Mouse (Mus musculus) kidney, postnatal 10 days (tissue): ENCODE results near the gene Smarca4.
"Not testable (repeated sequence)": the region's sequence is repeated elsewhere in the genome, so short reads cannot be mapped to it uniquely, and the experiment has no call there.

ENCODE experiments used
- DNase-seq: peaks from one replicate; pipeline ENCODE4 v3.0.0; 2021; ENCODE audit warnings: mixed read lengths

Gene Smarca4

GRCm38 (mm10) chr9:21668946-21669345 is 53.0 kb downstream of the Smarca4 start:
- DNase-seq, result no peak

DNA sequence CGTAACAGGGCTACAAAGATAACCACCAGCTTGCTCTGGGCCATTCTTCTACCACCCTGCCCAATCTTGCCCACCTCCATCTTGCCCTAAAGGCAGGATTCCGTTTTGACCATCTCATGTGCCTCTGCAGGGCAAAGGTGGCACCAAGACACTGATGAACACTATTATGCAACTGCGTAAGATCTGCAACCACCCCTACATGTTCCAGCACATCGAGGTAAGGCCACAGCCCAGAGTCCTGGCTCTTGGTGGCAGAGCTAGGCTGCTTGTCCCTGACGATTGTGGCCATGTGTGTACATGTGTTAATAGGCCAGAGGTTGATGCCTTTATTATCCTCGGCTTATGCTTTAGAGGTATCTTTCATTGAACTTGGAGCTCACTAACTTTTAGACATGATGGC is 54.4 kb downstream of the Smarca4 start:
- no peak for DNase-seq

DNA sequence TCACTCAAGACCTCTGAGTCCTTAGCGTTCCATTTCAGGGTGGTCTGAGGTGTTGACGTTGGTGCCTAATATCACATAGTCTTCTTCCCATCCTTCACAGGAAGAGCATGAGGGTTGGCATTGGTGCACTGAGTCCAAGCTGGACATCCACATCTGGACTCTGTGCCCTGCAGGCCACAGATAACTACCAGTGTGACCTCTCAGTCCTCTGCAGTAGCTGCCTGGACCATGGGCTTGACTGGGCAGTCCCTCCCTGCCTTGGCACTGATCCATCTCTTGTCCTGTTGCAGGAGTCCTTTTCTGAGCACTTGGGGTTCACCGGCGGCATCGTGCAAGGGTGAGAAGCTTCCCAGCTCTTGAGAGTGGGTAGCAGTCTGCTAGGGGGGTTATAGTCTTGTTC is 55.8 kb downstream of the Smarca4 start:
- DNase-seq, result no peak

DNA sequence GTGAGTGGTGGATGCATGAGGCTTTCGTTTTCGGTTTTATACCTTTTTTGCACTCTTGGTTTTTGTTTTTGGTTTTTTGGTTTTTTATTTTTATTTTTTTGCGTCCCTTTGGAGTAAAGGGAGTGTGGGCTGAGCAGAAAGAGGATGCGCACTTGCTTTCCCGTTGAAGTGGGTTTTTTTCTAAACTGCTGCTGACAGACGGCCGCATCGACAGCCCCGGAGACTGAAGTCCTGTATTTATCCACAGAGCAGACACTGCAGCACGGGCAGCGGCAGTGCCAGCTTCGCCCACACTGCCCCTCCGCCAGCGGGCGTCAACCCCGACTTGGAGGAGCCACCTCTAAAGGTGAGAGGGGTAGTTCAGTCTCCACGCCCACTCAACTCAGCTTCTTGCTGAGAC is 61.7 kb downstream of the Smarca4 start:
- DNase-seq, result no peak

DNA sequence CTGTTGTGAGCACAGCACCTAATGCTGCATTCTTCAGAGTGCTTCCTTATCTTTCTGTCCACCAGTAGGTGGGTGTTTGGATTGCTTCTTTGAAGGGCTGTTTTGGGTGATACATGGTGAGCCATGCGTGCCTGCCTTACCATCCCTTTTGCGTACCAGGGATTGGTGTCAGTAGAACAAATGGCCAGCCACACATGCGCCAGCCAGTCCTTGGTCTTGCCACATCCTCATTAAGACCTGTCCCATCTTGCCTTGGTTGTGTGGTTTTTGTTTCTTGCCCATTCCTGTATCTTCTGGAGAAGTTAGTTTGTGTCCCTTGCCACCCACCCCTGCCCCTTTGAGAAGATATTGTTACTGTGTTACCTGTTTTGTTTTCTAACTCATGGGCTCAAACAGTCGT is 64.5 kb downstream of the Smarca4 start:
- no peak for DNase-seq

- no peak for DNase-seq
Measured at GRCm38 (mm10) chr9:21682827-21683226, 66.9 kb downstream of the Smarca4 start.

- no peak for DNase-seq
Measured at GRCm38 (mm10) chr9:21683897-21684296, 67.9 kb downstream of the Smarca4 start.

DNA sequence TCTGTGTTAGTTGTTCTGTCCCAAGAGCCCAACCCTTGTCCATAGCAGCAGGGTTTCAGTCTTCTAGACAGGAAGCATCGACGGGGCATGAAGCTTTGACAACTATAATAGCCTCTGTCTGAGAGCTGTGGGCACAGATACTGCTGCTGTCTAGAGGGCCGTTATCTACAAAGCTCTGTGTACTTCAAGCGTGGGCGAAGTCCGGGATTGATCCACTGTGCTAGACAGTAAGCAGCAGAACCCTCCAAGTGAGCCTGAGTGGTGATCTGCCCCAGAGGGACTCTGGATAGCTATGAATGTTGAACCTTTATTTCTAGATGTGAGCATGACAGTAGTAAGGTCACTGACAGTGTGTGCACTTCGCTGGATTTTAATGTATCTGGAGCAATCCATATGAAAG is 72.6 kb downstream of the Smarca4 start:
- no peak for DNase-seq

GRCm38 (mm10) chr9:21690031-21690430 is 74.1 kb downstream of the Smarca4 start:
- DNase-seq, result peak; percentile 36

DNA sequence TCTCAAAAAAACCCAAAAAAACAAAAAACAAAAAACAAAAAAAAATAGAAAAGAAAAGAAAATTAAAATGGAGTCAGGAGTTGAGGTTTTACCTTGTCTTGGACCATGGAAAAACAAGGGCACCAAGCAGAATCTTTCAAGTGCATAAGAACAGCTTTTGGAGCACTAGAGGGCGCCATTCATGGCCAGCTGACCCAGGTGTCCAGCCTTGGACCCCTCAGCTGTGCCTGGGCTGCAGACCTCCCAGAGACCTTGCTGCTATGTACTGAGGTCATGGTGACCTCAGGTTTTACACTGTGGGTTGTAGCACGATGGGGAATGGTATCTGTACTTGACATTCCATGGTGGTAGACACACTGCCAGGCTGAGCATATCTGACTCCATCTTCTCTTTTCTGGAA is 75.9 kb downstream of the Smarca4 start:
- DNase-seq, result peak; percentile 67

GRCm38 (mm10) chr9:21692491-21692890 is 76.5 kb downstream of the Smarca4 start:
- no peak for DNase-seq

DNA sequence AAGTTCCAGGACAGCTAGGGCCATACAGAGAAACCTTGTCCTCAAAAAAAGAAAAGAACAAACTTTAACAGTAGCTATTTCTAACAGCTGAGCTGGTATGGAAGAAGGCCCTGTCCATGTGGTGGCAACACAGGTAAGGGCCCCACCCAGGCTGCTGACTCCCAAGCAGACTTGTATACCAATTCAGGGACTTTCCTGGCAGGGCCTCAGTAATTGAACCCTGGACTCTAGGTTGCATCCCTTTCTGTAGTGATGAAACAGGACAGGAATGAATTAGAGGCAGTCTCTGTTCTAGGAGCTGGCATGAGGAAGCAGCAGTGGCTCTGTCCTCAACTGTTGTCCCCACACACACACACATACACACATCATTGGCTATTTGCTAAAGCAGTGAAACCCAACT is 78.1 kb downstream of the Smarca4 start:
- no peak for DNase-seq

DNA sequence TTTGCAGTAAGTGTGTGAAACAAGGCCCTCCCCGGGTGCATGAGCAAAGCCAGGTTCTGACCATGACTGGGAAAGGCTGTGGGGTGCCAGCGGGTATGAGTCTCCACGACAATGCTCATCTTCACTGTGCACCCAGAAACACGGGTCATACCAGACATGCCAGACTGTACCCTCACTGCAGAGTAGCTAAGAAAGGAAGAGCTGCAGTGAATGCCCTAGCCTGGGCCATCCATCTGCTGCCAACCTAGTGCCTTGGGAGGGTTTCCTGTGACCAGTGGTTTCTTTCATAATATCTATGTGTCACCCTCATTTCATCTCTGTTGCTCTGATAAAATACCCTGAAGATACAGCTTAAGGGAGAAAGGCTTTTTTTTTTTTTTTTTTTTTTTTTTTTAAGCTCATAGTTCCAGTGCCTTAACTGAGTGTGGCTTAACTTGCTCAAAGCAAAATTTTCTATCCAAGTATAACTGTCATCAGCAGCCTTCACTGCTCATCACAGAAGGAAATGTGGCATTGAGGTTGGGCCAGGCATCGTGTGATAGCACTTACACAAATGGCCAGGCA is 79.3 kb downstream of the Smarca4 start:
- DNase-seq, result no peak

- no peak for DNase-seq
Measured at GRCm38 (mm10) chr9:21697121-21697520, 81.2 kb downstream of the Smarca4 start.

GRCm38 (mm10) chr9:21699280-21699679 is 83.3 kb downstream of the Smarca4 start:
- not testable (repeated sequence) for DNase-seq

DNA sequence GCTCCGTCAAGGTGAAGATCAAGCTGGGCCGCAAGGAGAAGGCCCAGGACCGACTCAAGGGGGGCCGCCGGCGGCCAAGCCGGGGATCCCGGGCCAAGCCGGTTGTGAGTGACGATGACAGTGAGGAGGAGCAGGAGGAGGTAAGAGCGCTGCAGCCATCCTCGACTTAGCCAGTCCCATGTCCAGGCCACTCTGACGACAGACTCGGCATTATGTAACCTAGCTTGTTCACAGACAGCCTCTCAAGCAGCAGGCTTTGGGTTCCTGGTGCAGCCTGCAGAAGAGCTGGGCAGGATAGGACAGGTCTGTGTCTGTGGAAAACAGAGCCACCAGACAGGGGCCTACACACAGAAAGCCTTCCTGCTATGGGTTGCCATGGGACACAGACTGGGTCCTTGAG is 85.1 kb downstream of the Smarca4 start:
- DNase-seq, result no peak

- no peak for DNase-seq
Measured at GRCm38 (mm10) chr9:21703494-21703893, 87.5 kb downstream of the Smarca4 start.

DNA sequence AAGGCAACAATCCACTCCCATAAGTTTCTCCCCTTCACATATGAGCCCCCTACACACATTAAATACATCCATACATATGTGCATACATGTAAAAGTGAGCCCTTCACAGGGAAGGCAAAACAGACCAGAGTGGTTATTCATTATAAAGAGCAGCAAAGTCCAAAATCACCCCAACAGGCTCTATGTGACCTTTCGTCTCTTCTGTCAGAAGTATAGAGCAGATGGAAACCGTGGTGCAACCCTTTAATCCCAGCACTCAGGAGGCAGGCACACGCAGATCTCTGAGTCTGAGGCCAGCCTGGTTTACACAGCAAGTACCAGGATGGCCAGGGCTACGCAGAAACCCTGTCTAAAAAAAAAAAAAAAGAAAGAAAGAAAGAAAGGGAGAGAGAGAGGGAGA is 90.1 kb downstream of the Smarca4 start:
- DNase-seq, result no peak

DNA sequence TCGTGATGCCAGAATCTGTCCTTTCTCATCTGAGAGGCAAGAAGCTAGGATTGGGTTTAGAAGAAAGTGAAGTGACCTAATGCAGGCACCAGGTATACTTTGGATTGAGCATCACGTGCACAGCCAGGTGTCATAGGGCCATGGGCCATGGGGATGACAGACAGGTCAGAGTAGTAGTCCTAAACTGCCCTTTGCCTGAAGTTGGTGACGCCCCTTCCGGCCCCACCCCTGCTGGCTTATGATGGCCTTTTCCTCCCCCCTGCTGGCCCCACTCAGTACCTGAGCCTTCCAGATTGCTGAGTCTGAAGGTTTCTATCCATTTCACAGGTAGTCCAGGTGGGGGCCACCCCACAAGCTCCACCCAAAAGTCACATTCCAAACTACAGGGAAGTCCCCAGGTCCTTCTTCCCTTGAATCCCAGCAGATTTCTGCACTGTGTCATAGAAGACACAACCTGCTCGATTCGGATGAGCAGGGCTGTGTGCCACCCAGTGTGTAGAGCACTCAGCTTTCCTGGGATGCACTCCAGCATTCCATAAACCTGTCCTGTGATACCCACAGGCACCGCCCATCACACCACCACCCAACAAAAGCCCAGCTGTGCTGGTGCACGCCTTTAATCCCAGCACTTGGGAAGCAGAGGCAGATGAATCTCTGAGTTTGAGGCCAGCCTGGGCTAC is 90.8 kb downstream of the Smarca4 start:
- no peak for DNase-seq

DNA sequence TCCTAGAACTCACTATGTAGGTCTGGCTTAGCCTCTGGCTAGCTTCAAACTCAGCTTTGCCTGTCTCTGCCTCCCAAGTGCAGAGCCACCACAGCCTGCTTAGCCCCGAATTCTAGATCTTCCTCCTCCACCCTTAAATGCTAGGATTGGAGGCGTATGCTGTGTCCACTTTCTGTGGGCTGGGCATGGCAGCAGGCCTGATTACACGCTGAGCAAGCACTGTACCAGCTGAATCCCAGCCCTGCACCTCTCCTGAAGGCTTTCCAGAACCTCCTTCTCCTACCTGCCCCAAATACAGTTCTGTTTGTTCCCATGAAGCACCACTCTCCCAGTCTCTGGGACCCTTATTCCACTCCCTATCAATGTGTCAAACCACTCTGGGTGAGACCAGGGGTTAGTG is 93.4 kb downstream of the Smarca4 start:
- DNase-seq, result no peak

GRCm38 (mm10) chr9:21715298-21715697 is 99.3 kb downstream of the Smarca4 start:
- DNase-seq, result no peak

DNA sequence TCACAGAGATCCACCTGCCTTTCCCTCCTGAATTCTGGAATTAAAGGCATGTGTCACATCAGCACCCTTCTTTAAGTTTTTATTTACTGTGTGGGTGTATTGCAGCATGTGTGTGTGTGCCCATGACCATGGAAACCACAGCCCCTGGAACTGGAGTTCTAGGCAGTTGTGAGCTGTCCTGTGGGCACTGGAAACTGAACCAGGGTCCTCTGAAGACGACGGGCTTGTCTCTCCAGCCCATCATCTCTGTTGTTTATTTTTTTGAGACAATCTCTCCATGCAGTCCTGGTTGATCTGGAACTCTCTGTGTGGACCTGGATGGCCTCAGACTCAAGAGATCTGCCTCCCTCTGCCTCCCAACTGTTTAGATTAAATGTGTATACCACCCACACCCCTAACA is 101.0 kb downstream of the Smarca4 start:
- no peak for DNase-seq

GRCm38 (mm10) chr9:21721036-21721435 is 105.1 kb downstream of the Smarca4 start:
- DNase-seq, result no peak

- DNase-seq, result peak; percentile 90
Measured at GRCm38 (mm10) chr9:21723377-21724146, 107.6 kb downstream of the Smarca4 start, which contains the start of gene Ldlr. Gene Ldlr (plus strand): TSS chr9:21723483.
